Mouse (Mus musculus) neural tube, embryonic 15.5 days (tissue): ENCODE data around the gene Hoxc4. TPM values are rescaled to one million over a fixed set of nuclear protein-coding genes. Genes with fewer than 3 reads are reported as not detected.

Experiments
- ATAC-seq: fragments of 200-750 bp; cut with Nextera tagmentation; 2 replicates; pipeline ENCODE4 v1.8.0; 2017; ENCODE audit warnings: mild to moderate bottlenecking, moderate TSS enrichment, moderate library complexity; ENCODE audit not compliant: low FRiP score
- H3K27ac ChIP-seq: fragments of 300-500 bp; sonication (generic); replicated peaks from 2 replicates; pipeline ENCODE4 v1.5.1; 2015; ENCODE audit warnings: mild to moderate bottlenecking, inconsistent platforms
- H3K27me3 ChIP-seq: fragments of 300-500 bp; sonication (generic); replicated peaks from 2 replicates; pipeline ENCODE4 v1.6.1; 2015; ENCODE audit warnings: inconsistent platforms
- H3K36me3 ChIP-seq: fragments of 300-500 bp; sonication (generic); 2 replicates; pipeline ENCODE4 v1.6.1; 2015; ENCODE audit warnings: inconsistent platforms
- H3K4me1 ChIP-seq: fragments of 300-500 bp; sonication (generic); 2 replicates; pipeline ENCODE4 v1.6.1; 2015; ENCODE audit warnings: inconsistent platforms
- H3K4me2 ChIP-seq: fragments of 300-500 bp; sonication (generic); 2 replicates; pipeline ENCODE4 v1.6.1; 2015; ENCODE audit warnings: inconsistent platforms, mild to moderate bottlenecking, moderate library complexity
- H3K4me3 ChIP-seq: fragments of 300-500 bp; sonication (generic); replicated peaks from 2 replicates; pipeline ENCODE4 v1.5.1; 2015; ENCODE audit warnings: mild to moderate bottlenecking, inconsistent platforms
- H3K9ac ChIP-seq: fragments of 300-500 bp; sonication (generic); replicated peaks from 2 replicates; pipeline ENCODE4 v1.6.1; 2015; ENCODE audit warnings: mild to moderate bottlenecking, inconsistent platforms
- H3K9me3 ChIP-seq: fragments of 300-500 bp; sonication (generic); replicated peaks from 2 replicates; pipeline ENCODE4 v1.6.1; 2016; ENCODE audit warnings: inconsistent platforms
- WGBS: fragments of 180-500 bp; shearing (Covaris S2); methylation state at CpG from one replicate; pipeline ENCODE4 v1.1.7; 2015; ENCODE audit warnings: mixed read lengths; 5-methylcytosine and 5-hydroxymethylcytosine counted together
- polyA plus RNA-seq: library from polyadenylated mRNA; unstranded; fragments of >200 nt; fragmentation: Nextera tagmentation; extraction: Ambion mirVana; gene quantifications from 2 replicates; pipeline ENCODE4 v1.2.1, GENCODE M21; 2015

Gene Hoxc4
- 26.7 and 48.6 TPM in 2 replicates for polyA plus RNA-seq

DNA sequence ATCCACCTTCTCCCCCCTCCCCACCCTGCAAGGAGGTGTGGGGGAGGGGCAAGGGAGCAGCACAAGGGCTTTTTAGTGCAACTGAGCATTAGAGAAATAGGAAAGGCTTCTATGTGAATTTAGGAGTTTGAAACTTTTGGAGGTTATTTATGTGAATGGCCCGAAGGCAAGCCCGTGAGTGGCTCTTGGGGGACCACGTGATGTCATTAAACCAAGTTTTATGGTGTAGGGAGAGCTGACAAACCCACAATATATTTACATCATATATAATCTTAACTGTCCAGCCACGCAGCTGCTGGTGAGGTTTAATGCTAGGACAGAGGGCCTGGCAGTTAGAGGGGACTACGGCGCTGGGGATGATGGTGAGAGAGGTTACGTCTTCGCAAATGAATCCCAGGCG lies at the start of gene Hoxc4:
Gene Hoxc4, plus strand, starts transcription at position 299 of the 400 bp plus-strand sequence.
- Histone ChIP-seq H3K27ac (peak within 1 kb of the TSS; percentile 45), H3K4me1 (peaks cover 83% of the 10 kb centered on the region), H3K4me2 (0 out of 2 replicates have a peak within 1 kb of the TSS, but pooled peaks have one; percentile 6), H3K9me3 (no peaks in the 10 kb centered on the region), H3K4me3 (no peak within 1 kb of the TSS), H3K27me3 (no peaks in the 10 kb centered on the region), H3K36me3 (no peaks in the 10 kb centered on the region), H3K9ac (no peak within 1 kb of the TSS)
- ATAC-seq: no peak
- WGBS: 19% methylated on average over 9 of the region's 9 CpGs

DNA sequence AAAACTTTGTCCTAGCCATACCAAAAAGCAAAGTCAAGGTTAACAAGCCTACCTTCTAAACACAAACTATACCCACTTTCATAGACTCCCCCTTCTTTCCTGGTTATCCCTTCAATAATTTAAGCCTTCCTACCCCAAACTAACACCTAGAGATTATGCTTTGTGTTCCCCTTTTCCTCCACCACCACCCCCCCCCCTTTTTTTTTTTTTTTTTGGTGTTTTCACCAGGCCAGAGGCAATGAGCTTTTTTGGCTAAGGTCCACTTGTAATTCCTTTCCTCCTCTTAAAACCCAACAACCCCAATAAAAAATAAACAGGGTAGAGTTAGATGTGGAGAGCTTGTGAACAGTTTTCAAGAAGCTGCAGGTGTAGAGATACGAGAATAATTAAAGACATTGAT lies 49.4 kb upstream of the Hoxc4 start:
- Histone ChIP-seq H3K27me3 (peaks cover 41% of the 10 kb centered on the region), H3K4me2 (peak overlapping the region; percentile 70), H3K4me3 (peak overlapping the region; percentile 49)

DNA sequence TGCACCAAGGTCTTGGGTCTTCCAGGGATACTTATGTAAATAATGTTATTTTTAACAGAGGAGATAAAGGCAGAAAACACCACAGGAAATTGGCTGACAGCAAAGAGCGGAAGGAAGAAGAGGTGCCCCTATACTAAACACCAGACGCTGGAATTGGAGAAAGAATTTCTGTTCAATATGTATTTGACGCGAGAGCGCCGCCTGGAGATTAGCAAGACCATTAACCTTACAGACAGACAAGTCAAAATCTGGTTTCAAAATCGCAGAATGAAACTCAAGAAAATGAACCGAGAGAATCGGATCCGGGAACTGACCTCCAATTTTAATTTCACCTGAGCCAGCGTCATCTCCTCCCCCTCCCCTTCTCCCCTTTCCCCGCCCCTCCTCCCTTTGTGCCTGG lies 48.0 kb upstream of the Hoxc4 start:
- H3K9ac ChIP-seq: peak overlapping the region; percentile 47
- WGBS: 1% methylated on average over 12 of the region's 12 CpGs
- no peaks in the 10 kb centered on the region for H3K36me3 ChIP-seq
- peaks cover 31% of the 10 kb centered on the region for H3K27me3 ChIP-seq
- peaks cover 30% of the 10 kb centered on the region for H3K4me1 ChIP-seq
- peak overlapping the region; percentile 64 for H3K4me3 ChIP-seq
- peak overlapping the region; percentile 70 for H3K4me2 ChIP-seq
- no peak for ATAC-seq
- H3K27ac ChIP-seq: peak overlapping the region; percentile 95
- no peaks in the 10 kb centered on the region for H3K9me3 ChIP-seq

More for the DNA sequence above, 49.4 kb upstream of the Hoxc4 start:
- Histone ChIP-seq H3K9ac (peak overlapping the region; percentile 44), H3K36me3 (no peaks in the 10 kb centered on the region), H3K4me1 (peaks cover 28% of the 10 kb centered on the region), H3K27ac (peak overlapping the region; percentile 51; the same call in 1 of the 2 replicates), H3K9me3 (no peaks in the 10 kb centered on the region)
- 16% methylated on average over 1 of the region's 1 CpGs for WGBS
- ATAC-seq: no peak

- Histone ChIP-seq H3K27ac (peak overlapping the region; percentile 95), H3K36me3 (no peaks in the 10 kb centered on the region), H3K4me3 (peak overlapping the region; percentile 64), H3K9me3 (no peaks in the 10 kb centered on the region), H3K4me2 (peak overlapping the region; percentile 70), H3K9ac (peak overlapping the region; percentile 93), H3K27me3 (peaks cover 23% of the 10 kb centered on the region), H3K4me1 (peaks cover 16% of the 10 kb centered on the region)
- no peak for ATAC-seq
- WGBS: 1% methylated on average over 21 of the region's 21 CpGs
Measured at GRCm38 (mm10) chr15:102972254-102972653, 46.5 kb upstream of the Hoxc4 start.

DNA sequence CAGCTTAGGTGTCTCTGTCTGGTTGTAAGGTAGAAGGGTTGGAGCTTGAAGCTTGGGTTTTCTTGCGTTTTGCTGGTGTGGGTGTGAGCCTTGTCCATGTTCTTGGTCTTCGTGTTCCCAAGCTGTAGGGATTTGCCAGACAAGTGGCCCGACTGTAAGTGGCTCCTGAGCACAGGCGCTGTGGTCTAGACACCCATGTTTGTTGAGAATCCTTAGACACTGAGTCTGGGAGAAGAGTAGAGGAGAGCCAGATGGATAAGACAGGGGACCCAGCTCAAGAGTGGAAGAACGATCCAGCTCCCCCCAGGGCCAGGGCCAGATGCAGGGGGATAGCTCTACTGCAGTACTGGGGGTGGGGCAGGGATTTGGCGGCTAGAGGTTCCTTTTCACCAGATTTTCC lies 46.0 kb upstream of the Hoxc4 start:
- Histone ChIP-seq H3K27me3 (peaks cover 19% of the 10 kb centered on the region), H3K9me3 (no peaks in the 10 kb centered on the region), H3K4me3 (peak overlapping the region; percentile 64), H3K9ac (peak overlapping the region; percentile 93), H3K4me2 (peak overlapping the region; percentile 70), H3K27ac (peak overlapping the region; percentile 95), H3K36me3 (no peaks in the 10 kb centered on the region), H3K4me1 (peaks cover 16% of the 10 kb centered on the region)
- 2% methylated on average over 6 of the region's 6 CpGs for WGBS
- ATAC-seq: no peak

GRCm38 (mm10) chr15:102975034-102975433 lies 43.7 kb upstream of the Hoxc4 start:
- peak overlapping the region; percentile 93 for H3K9ac ChIP-seq
- H3K4me1 ChIP-seq: peaks cover 28% of the 10 kb centered on the region
- WGBS: 3% methylated on average over 7 of the region's 7 CpGs

DNA sequence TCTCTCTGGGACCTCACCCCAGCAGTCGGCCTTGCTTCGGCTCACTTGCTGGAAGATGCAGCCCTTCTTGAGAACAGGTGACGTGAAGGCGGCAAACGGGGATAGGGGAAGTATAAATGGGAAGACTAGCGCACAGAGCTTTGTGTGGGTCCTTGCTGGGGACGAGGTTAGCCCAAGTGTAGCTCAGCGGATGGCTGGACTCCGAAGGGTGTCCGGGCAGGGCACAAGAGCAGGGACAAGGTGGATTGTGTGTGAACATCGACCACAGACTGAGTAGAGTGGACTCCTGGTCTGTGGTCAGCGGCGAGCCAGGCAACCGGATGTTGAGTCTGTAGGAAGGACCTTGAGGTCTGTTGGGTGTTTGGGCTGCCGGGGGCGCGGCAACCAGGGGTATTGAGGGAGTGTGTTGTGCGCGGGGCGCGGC lies 43.0 kb upstream of the Hoxc4 start:
- Histone ChIP-seq H3K9ac (peak overlapping the region; percentile 93), H3K4me2 (peak overlapping the region; percentile 70), H3K4me1 (peaks cover 26% of the 10 kb centered on the region), H3K27me3 (peaks cover 18% of the 10 kb centered on the region; the same call in 1 of the 2 replicates), H3K27ac (peak overlapping the region; percentile 95), H3K9me3 (no peaks in the 10 kb centered on the region), H3K36me3 (no peaks in the 10 kb centered on the region), H3K4me3 (peak overlapping the region; percentile 64)
- no peak for ATAC-seq
- under 1% methylated on average over 21 of the region's 21 CpGs for WGBS

More at GRCm38 (mm10) chr15:102975034-102975433, 43.7 kb upstream of the Hoxc4 start:
- peak overlapping the region; percentile 64 for H3K4me3 ChIP-seq
- H3K27ac ChIP-seq: peak overlapping the region; percentile 95
- ATAC-seq: no peak
- H3K36me3 ChIP-seq: no peaks in the 10 kb centered on the region
- peak overlapping the region; percentile 70 for H3K4me2 ChIP-seq
- no peaks in the 10 kb centered on the region for H3K9me3 ChIP-seq
- H3K27me3 ChIP-seq: peaks cover 24% of the 10 kb centered on the region; the same call in 1 of the 2 replicates

DNA sequence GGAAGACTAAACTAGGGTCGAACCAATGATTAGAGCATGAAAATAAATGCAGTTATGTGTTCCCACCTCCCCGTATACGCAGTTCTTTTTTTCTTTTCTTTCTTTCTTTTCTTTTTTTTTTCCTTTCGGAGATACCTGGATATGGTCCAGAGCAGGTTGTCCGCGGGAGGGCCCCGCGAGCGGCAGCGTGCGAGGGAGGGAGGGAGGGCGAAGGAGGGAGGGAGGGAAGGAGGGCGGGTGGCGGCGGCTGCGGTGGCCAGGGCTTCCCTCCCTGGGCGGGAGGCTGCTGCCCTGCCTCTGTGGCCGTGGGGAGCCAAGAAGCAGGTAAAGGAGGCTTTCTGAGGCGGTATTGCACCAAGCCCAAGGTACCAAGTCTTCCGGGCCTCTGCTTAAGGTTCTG lies 42.6 kb upstream of the Hoxc4 start, which contains the start of gene Hoxc9:
Gene Hoxc9, plus strand, starts transcription at position 269 of the 400 bp plus-strand sequence.
- no peak for ATAC-seq
- peaks cover 18% of the 10 kb centered on the region; the same call in 1 of the 2 replicates for H3K27me3 ChIP-seq
- peak within 1 kb of the TSS; percentile 70 for H3K4me2 ChIP-seq
- H3K27ac ChIP-seq: peak within 1 kb of the TSS; percentile 95
- no peaks in the 10 kb centered on the region for H3K36me3 ChIP-seq
- peak within 1 kb of the TSS; percentile 64 for H3K4me3 ChIP-seq
- peak within 1 kb of the TSS; percentile 93 for H3K9ac ChIP-seq
- no peaks in the 10 kb centered on the region for H3K9me3 ChIP-seq
- peaks cover 26% of the 10 kb centered on the region for H3K4me1 ChIP-seq
- WGBS: 2% methylated on average over 12 of the region's 20 CpGs

GRCm38 (mm10) chr15:102976631-102977422 lies 41.9 kb upstream of the Hoxc4 start:
- H3K4me3 ChIP-seq: peak overlapping the region; percentile 64
- WGBS: under 1% methylated on average over 37 of the region's 37 CpGs
- H3K4me1 ChIP-seq: peaks cover 26% of the 10 kb centered on the region
- H3K9me3 ChIP-seq: no peaks in the 10 kb centered on the region
- H3K4me2 ChIP-seq: peak overlapping the region; percentile 70
- peak overlapping the region; percentile 95 for H3K27ac ChIP-seq
- peak; percentile 2; the same call in 1 of the 2 replicates for ATAC-seq
- peaks cover 18% of the 10 kb centered on the region; the same call in 1 of the 2 replicates for H3K27me3 ChIP-seq
- peak overlapping the region; percentile 93 for H3K9ac ChIP-seq
- no peaks in the 10 kb centered on the region for H3K36me3 ChIP-seq

DNA sequence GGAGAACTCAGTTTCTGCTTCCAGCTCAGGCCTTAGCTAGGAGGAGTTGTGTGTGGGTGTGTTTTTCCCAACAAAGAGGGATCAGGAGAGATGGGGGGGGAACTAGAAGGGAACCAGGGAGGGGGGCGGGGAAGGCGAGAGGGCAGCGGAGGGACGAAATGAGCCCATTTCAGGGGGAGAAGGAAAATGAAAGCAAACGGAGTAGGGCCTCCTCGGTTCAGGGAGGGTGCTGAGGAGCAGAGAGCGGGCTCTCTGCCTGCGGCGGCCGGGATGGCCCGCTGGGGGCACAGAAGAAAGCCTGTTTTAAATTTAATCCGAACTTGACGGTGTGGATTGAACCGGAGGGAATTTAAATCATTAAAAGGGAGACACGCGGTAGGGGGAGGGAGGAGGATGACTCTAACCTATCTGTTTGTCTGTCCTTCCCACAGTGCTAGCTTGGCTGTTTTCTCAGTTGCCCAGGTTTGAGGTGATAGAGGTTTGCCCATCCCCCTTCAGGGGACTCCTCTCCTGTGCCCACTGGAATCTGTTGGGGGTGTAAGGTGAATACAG lies 41.2 kb upstream of the Hoxc4 start:
- H3K27ac ChIP-seq: peak overlapping the region; percentile 95

GRCm38 (mm10) chr15:102978615-102979515 lies 39.9 kb upstream of the Hoxc4 start:
- H3K9ac ChIP-seq: peak overlapping the region; percentile 93
- peaks cover 37% of the 10 kb centered on the region for H3K4me1 ChIP-seq
- H3K4me2 ChIP-seq: peak overlapping the region; percentile 70
- H3K36me3 ChIP-seq: no peaks in the 10 kb centered on the region
- H3K4me3 ChIP-seq: peak overlapping the region; percentile 64
- peaks cover 14% of the 10 kb centered on the region; the same call in 1 of the 2 replicates for H3K27me3 ChIP-seq
- H3K27ac ChIP-seq: peak overlapping the region; percentile 95
- WGBS: 4% methylated on average over 13 of the region's 13 CpGs
- H3K9me3 ChIP-seq: no peaks in the 10 kb centered on the region
- ATAC-seq: no peak

More for the DNA sequence above, 41.2 kb upstream of the Hoxc4 start:
- Histone ChIP-seq H3K27me3 (peaks cover 18% of the 10 kb centered on the region; the same call in 1 of the 2 replicates), H3K36me3 (no peaks in the 10 kb centered on the region), H3K4me2 (peak overlapping the region; percentile 70), H3K9ac (peak overlapping the region; percentile 93), H3K4me1 (peaks cover 27% of the 10 kb centered on the region), H3K9me3 (no peaks in the 10 kb centered on the region), H3K4me3 (peak overlapping the region; percentile 64)
- WGBS: 2% methylated on average over 16 of the region's 16 CpGs
- ATAC-seq: peak; percentile 5; the same call in 1 of the 2 replicates
